Comparison of ENCODE assay signal across 10 mouse cellular contexts in genomic region chr3:40894336-40894735, GRCm38 (mm10). TPM values are rescaled to one million over a fixed set of nuclear protein-coding genes. Genes with fewer than 3 reads are reported as not detected.
A peak's percentile ranks its signal among the peaks of the same experiment; 100 is the strongest.
DNase-seq lines count a peak whose midpoint lies in the region; ATAC-seq and TF ChIP-seq lines count a peak whose summit lies in the region.
"Not testable (repeated sequence)": the region's sequence is repeated elsewhere in the genome, so short reads cannot be mapped to it uniquely, and the experiment has no call there.
"Had no signal": no experiment of that assay in that cellular context is flagged by ENCODE, and none has a peak within 500 bp of the region (broad histone marks: within the 10 kb centered on the region; RNA-seq: fewer than 3 reads in every experiment).

No protein-coding gene starts in this region.

- not testable (repeated sequence) for TF ChIP-seq CTCF in E14TG2a.4 (conservative IDR thresholded peaks at IDR 0.05; ENCODE audit: low read length)

- H3K4me3 ChIP-seq in E14TG2a.4 (replicated peaks; ENCODE audit: low read length): peak overlapping the region; percentile 83
- H3K4me3 ChIP-seq in forebrain, embryonic 12.5 days (replicated peaks): peak overlapping the region; percentile 49
- H3K4me3 ChIP-seq in lung, embryonic 15.5 days: peak overlapping the region; percentile 55
- peak overlapping the region; percentile 59 for H3K4me3 ChIP-seq in neural tube, embryonic 15.5 days (replicated peaks)

- H3K9ac ChIP-seq in forebrain, embryonic 12.5 days: peak overlapping the region; percentile 56
- H3K9ac ChIP-seq in lung, embryonic 15.5 days: peak overlapping the region; percentile 58
- peak overlapping the region; percentile 68 for H3K9ac ChIP-seq in neural tube, embryonic 15.5 days (replicated peaks)

- not testable (repeated sequence) for H3K36me3 ChIP-seq in E14TG2a.4 (ENCODE audit: insufficient read depth, low read length); forebrain, embryonic 12.5 days (replicated peaks); lung, embryonic 15.5 days; neural tube, embryonic 15.5 days

- not testable (repeated sequence) for H3K4me1 ChIP-seq in E14TG2a.4 (replicated peaks; ENCODE audit: low read depth, low read length); forebrain, embryonic 12.5 days; lung, embryonic 15.5 days
- H3K4me1 ChIP-seq in neural tube, embryonic 15.5 days: peaks cover 12% of the 10 kb centered on the region

- peak; percentile 86; the same call in 1 of the 2 replicates for ATAC-seq in cerebellum, adult (ENCODE audit: insufficient number of reproducible peaks, low FRiP score, low TSS enrichment)
- not testable (repeated sequence) for ATAC-seq in forebrain, embryonic 12.5 days (ENCODE audit: low FRiP score); lung, embryonic 15.5 days (ENCODE audit: borderline replicate concordance, extremely low read depth, low FRiP score, low TSS enrichment)
- peak; percentile 75; the same call in 1 of the 2 replicates for ATAC-seq in neural tube, embryonic 15.5 days (ENCODE audit: low FRiP score)

- not testable (repeated sequence) for H3K27ac ChIP-seq in forebrain, embryonic 12.5 days; lung, embryonic 15.5 days
- H3K27ac ChIP-seq in neural tube, embryonic 15.5 days (replicated peaks): peak overlapping the region; percentile 80

- under 1% methylated on average over 22 of the region's 24 CpGs for WGBS in forebrain, embryonic 12.5 days
- WGBS in lung, embryonic 15.5 days: under 1% methylated on average over 21 of the region's 24 CpGs
- WGBS in neural tube, embryonic 15.5 days: under 1% methylated on average over 21 of the region's 24 CpGs

- intact Hi-C loops in heart, postnatal 36 days (cut with DNase I): loop anchor here (2.0 to 5.0 kb wide), 2 partner anchors 54 to 188 kb away; partner anchors contain the start of genes Larp1b and Pgrmc2

- not testable (repeated sequence) for H3K27me3 ChIP-seq in E14TG2a.4 (ENCODE audit: insufficient read depth, low read length); forebrain, embryonic 12.5 days; lung, embryonic 15.5 days; neural tube, embryonic 15.5 days (replicated peaks)

- peak overlapping the region; percentile 67 for H3K4me2 ChIP-seq in forebrain, embryonic 12.5 days
- peak overlapping the region; percentile 83 for H3K4me2 ChIP-seq in lung, embryonic 15.5 days
- peak overlapping the region; percentile 67 for H3K4me2 ChIP-seq in neural tube, embryonic 15.5 days

- peak; percentile 20 to 36 for DNase-seq in heart, postnatal 36 days
- peak; percentile 5 to 39 for DNase-seq in kidney, postnatal 36 days
- peak; percentile 38 for DNase-seq in testis, postnatal 14 days (ENCODE audit: low spot score)

- H3K9me3 ChIP-seq in E14TG2a.4 (ENCODE audit: low read length); forebrain, embryonic 12.5 days; lung, embryonic 15.5 days; neural tube, embryonic 15.5 days (replicated peaks): not testable (repeated sequence)

RNA-seq across cellular contexts. Expression of gene 1700034I23Rik, which starts 8.0 kb away (rescaled TPM):
- polyA plus RNA-seq in forebrain, embryonic 12.5 days (2016; fragmentation: Nextera tagmentation; extraction: Ambion mirVana): 0.13 and 0.19 TPM in 2 replicates
- total RNA-seq in heart, postnatal 36 days (2021): not detected
- 0.10 and 0.28 TPM in 2 replicates for polyA plus RNA-seq in lung, embryonic 15.5 days (2015; fragmentation: Nextera tagmentation; extraction: Ambion mirVana)
- 0.64 and 0.73 TPM in 2 replicates for polyA plus RNA-seq in neural tube, embryonic 15.5 days (2015; fragmentation: Nextera tagmentation; extraction: Ambion mirVana)
- total RNA-seq: heart, postnatal 10 days; monocyte, adult 5-6 weeks had no signal

RNA-seq across cellular contexts. Expression of gene Abhd18, which starts 47.6 kb away (rescaled TPM):
- polyA plus RNA-seq in forebrain, embryonic 12.5 days (2016; fragmentation: Nextera tagmentation; extraction: Ambion mirVana): 8.6 and 9.3 TPM in 2 replicates
- 10 to 100 TPM; 93.5 to 99.1 TPM for total RNA-seq in heart, postnatal 36 days (2021)
- polyA plus RNA-seq in lung, embryonic 15.5 days (2015; fragmentation: Nextera tagmentation; extraction: Ambion mirVana): 6.5 and 6.8 TPM in 2 replicates
- polyA plus RNA-seq in neural tube, embryonic 15.5 days (2015; fragmentation: Nextera tagmentation; extraction: Ambion mirVana): 17.2 and 19.2 TPM in 2 replicates

RNA-seq across cellular contexts. Expression of gene Mfsd8, which starts 47.6 kb away (rescaled TPM):
- 10.5 and 11.7 TPM in 2 replicates for polyA plus RNA-seq in forebrain, embryonic 12.5 days (2016; fragmentation: Nextera tagmentation; extraction: Ambion mirVana)
- 10 to 100 TPM; 18.4 to 19.5 TPM for total RNA-seq in heart, postnatal 36 days (2021)
- polyA plus RNA-seq in lung, embryonic 15.5 days (2015; fragmentation: Nextera tagmentation; extraction: Ambion mirVana): 7.7 and 7.8 TPM in 2 replicates
- 10.4 and 10.9 TPM in 2 replicates for polyA plus RNA-seq in neural tube, embryonic 15.5 days (2015; fragmentation: Nextera tagmentation; extraction: Ambion mirVana)

RNA-seq across cellular contexts. Expression of gene Larp1b, which starts 55.3 kb away (rescaled TPM):
- polyA plus RNA-seq in forebrain, embryonic 12.5 days (2016; fragmentation: Nextera tagmentation; extraction: Ambion mirVana): 2.7 and 3.0 TPM in 2 replicates
- total RNA-seq in heart, postnatal 36 days (2021): 10 to 100 TPM; 67.6 to 68.4 TPM
- 3.4 and 3.6 TPM in 2 replicates for polyA plus RNA-seq in lung, embryonic 15.5 days (2015; fragmentation: Nextera tagmentation; extraction: Ambion mirVana)
- polyA plus RNA-seq in neural tube, embryonic 15.5 days (2015; fragmentation: Nextera tagmentation; extraction: Ambion mirVana): 4.9 and 5.7 TPM in 2 replicates
